In genomic region chr12:77135661-77136060, GRCm38 (mm10) we compare ENCODE assay signal across 31 mouse cellular contexts.
"Had no signal": no experiment of that assay in that cellular context is flagged by ENCODE, and none has a peak within 500 bp of the region (broad histone marks: within the 10 kb centered on the region; RNA-seq: fewer than 3 reads in every experiment).

No protein-coding gene starts in this region.

- H3K27me3 ChIP-seq: limb, embryonic 12.5 days; limb, embryonic 13.5 days; limb, embryonic 15.5 days; liver, embryonic 12.5 days; liver, embryonic 13.5 days; liver, embryonic 15.5 days; lung, embryonic 15.5 days; megakaryocyte, embryonic 14.5 days; midbrain, embryonic 12.5 days; midbrain, embryonic 13.5 days; midbrain, embryonic 15.5 days had no signal

- H3K9ac ChIP-seq: limb, embryonic 12.5 days; limb, embryonic 13.5 days; limb, embryonic 15.5 days; liver, embryonic 12.5 days; liver, embryonic 13.5 days; liver, embryonic 14.5 days; liver, embryonic 15.5 days; liver, postnatal 0 days; lung, embryonic 14.5 days; lung, embryonic 15.5 days; midbrain, embryonic 12.5 days; midbrain, embryonic 13.5 days; midbrain, embryonic 15.5 days had no signal

- H3K4me1 ChIP-seq: limb, embryonic 10.5 days; midbrain, embryonic 10.5 days; midbrain, embryonic 12.5 days; midbrain, embryonic 13.5 days; midbrain, embryonic 15.5 days had no signal

- H3K27ac ChIP-seq: limb, embryonic 10.5 days; limb, embryonic 12.5 days; limb, embryonic 13.5 days; limb, embryonic 15.5 days; liver, embryonic 12.5 days; liver, embryonic 13.5 days; liver, embryonic 14.5 days; liver, embryonic 15.5 days; lung, embryonic 15.5 days; macrophage; midbrain, embryonic 10.5 days; midbrain, embryonic 12.5 days; midbrain, embryonic 13.5 days; midbrain, embryonic 15.5 days had no signal

- H3K4me2 ChIP-seq: limb, embryonic 12.5 days; limb, embryonic 13.5 days; limb, embryonic 15.5 days; liver, embryonic 11.5 days; liver, embryonic 12.5 days; liver, embryonic 13.5 days; liver, embryonic 15.5 days; lung, embryonic 14.5 days; lung, embryonic 15.5 days; midbrain, embryonic 11.5 days; midbrain, embryonic 12.5 days; midbrain, embryonic 13.5 days; midbrain, embryonic 15.5 days had no signal

- H3K4me3 ChIP-seq: limb, embryonic 10.5 days; limb, embryonic 12.5 days; limb, embryonic 13.5 days; limb, embryonic 15.5 days; liver, embryonic 12.5 days; liver, embryonic 13.5 days; liver, embryonic 15.5 days; lung, embryonic 15.5 days; megakaryocyte, embryonic 14.5 days; midbrain, embryonic 10.5 days; midbrain, embryonic 12.5 days; midbrain, embryonic 13.5 days; midbrain, embryonic 15.5 days; myocyte had no signal

- DNase-seq: left cerebral cortex, postnatal 4 days; liver; liver, embryonic 13.5 days; liver, postnatal 0 days; lung, adult 18-20 months; lung, adult 2 months; lung, embryonic 14.5 days; lung, postnatal 10 days; lung, postnatal 14 days; lung, postnatal 36 days; lung, postnatal 4 days; midbrain, embryonic 14.5 days had no signal

- ATAC-seq: liver, embryonic 12.5 days; liver, postnatal 0 days; lung, postnatal 0 days; midbrain, embryonic 13.5 days; midbrain, embryonic 15.5 days; midbrain, embryonic 16.5 days had no signal

- H3K9me3 ChIP-seq: limb, embryonic 10.5 days; limb, embryonic 12.5 days; limb, embryonic 13.5 days; limb, embryonic 15.5 days; liver, embryonic 12.5 days; liver, embryonic 13.5 days; liver, embryonic 15.5 days; lung, embryonic 15.5 days; megakaryocyte, embryonic 14.5 days; midbrain, embryonic 10.5 days; midbrain, embryonic 12.5 days; midbrain, embryonic 13.5 days; midbrain, embryonic 15.5 days had no signal

- H3K36me3 ChIP-seq: limb, embryonic 10.5 days; limb, embryonic 12.5 days; limb, embryonic 13.5 days; limb, embryonic 15.5 days; liver, embryonic 12.5 days; liver, embryonic 13.5 days; liver, embryonic 15.5 days; lung, embryonic 15.5 days; midbrain, embryonic 10.5 days; midbrain, embryonic 12.5 days; midbrain, embryonic 13.5 days; midbrain, embryonic 15.5 days had no signal
